Mouse (Mus musculus): ENCODE measurements around the gene Vav1. TPM values are rescaled to one million over a fixed set of nuclear protein-coding genes. Genes with fewer than 3 reads are reported as not detected.
"Not testable (repeated sequence)": the region's sequence is repeated elsewhere in the genome, so short reads cannot be mapped to it uniquely, and the experiment has no call there.

Gene Vav1
- polyA plus RNA-seq, 1 experiment from 2014 or later, result 2.0 TPM

DNA sequence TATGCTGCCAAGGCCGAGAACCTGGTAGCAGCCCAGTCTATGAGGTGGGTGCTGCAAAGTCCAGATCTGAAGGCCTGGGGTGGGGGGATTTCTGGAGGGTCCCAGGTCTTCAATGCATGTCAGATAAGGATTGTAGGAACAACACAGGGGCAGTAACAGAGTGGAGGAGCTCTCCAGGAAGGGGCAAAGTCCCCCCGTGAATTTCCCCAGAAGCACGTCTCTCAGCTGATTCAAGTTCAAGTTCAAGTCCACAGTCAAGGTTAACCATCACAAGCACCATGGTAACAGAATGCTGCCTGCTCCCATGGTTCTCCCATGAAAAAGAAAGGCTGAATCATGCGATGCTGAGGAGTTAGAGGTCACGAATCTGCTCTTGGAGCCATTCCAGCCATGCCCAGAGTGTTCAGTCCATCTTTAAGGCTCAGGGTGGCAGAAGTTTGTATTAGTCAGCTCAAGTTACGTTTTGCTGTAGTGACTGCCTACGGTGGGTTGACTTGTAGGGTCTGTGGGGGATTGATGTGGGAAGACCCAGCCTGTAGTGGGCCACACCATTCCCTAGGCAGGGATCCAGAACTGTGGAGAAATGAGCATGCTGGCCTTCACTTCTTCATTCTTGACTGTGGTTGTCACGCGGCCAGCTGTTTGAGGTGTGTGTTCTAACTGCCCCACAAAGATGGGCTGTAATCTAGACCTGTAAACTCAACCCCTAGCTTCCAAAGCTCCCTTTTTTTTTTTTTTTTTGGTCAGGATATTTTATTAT is 55.3 kb downstream of the Vav1 start:
- Histone ChIP-seq H3K4me1 (no peaks in the 10 kb centered on the region), H3K9me3 (no peaks in the 10 kb centered on the region), H3K27me3 (replicated peaks) (no peaks in the 10 kb centered on the region), H3K36me3 (no peaks in the 10 kb centered on the region), H3K27ac (no peak overlapping the region), H3K4me3 (no peak overlapping the region), H3K4me2 (replicated peaks) (no peak overlapping the region), H3K9ac (no peak overlapping the region)
- 0 out of 2 replicates have a peak, but pooled peaks have one; percentile 26 for ATAC-seq (ENCODE audit: low FRiP score, low read depth)
- 74% methylated on average over 9 of the region's 9 CpGs for WGBS

- ATAC-seq (ENCODE audit: low FRiP score, low read depth), result peak; percentile 49
- no peak overlapping the region for H3K4me2 ChIP-seq (replicated peaks)
- H3K27me3 ChIP-seq (replicated peaks), result no peaks in the 10 kb centered on the region
- no peaks in the 10 kb centered on the region for H3K36me3 ChIP-seq
- no peak overlapping the region for H3K4me3 ChIP-seq
- 8% methylated on average over 16 of the region's 16 CpGs for WGBS
- no peaks in the 10 kb centered on the region for H3K9me3 ChIP-seq
- no peak overlapping the region for H3K9ac ChIP-seq
- no peak overlapping the region for H3K27ac ChIP-seq
- no peaks in the 10 kb centered on the region for H3K4me1 ChIP-seq
Observed at GRCm38 (mm10) chr17:57334761-57335150, 55.9 kb downstream of the Vav1 start.

DNA sequence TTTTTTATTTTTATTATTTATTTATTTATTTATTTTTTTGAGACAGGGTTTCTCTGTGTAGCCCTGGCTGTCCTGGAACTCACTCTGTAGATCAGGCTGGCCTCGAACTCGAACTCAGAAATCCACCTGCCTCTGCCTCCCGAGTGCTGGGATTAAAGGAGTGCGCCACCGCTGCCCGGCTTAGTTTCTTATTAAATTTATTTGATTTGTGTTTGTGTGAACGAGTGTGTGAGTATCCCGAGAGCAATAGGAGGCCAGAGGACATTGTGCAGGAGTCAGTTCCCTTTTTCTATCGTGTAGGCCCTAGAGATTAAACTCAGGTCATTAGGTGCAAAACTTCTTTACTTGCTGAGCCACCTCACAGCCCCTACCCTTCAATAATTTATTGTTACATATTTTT is 56.3 kb downstream of the Vav1 start:
- not testable (repeated sequence) for H3K27me3 ChIP-seq (replicated peaks); H3K9me3 ChIP-seq; H3K9ac ChIP-seq; H3K4me3 ChIP-seq; H3K27ac ChIP-seq; H3K4me2 ChIP-seq (replicated peaks); H3K36me3 ChIP-seq; H3K4me1 ChIP-seq
- ATAC-seq (ENCODE audit: low FRiP score, low read depth), result peak; percentile 57
- WGBS, result 71% methylated on average over 9 of the region's 9 CpGs

- Histone ChIP-seq H3K4me2 (replicated peaks) (peak overlapping the region; percentile 14; the same call in 1 of the 2 replicates), H3K27ac (no peak overlapping the region), H3K9me3 (no peaks in the 10 kb centered on the region), H3K4me3 (no peak overlapping the region), H3K9ac (no peak overlapping the region), H3K36me3 (no peaks in the 10 kb centered on the region), H3K4me1 (no peaks in the 10 kb centered on the region), H3K27me3 (replicated peaks) (no peaks in the 10 kb centered on the region)
- ATAC-seq (ENCODE audit: low FRiP score, low read depth), result peak; percentile 88
- 11% methylated on average over 11 of the region's 11 CpGs for WGBS
Observed at GRCm38 (mm10) chr17:57335673-57336303, 56.9 kb downstream of the Vav1 start.

DNA sequence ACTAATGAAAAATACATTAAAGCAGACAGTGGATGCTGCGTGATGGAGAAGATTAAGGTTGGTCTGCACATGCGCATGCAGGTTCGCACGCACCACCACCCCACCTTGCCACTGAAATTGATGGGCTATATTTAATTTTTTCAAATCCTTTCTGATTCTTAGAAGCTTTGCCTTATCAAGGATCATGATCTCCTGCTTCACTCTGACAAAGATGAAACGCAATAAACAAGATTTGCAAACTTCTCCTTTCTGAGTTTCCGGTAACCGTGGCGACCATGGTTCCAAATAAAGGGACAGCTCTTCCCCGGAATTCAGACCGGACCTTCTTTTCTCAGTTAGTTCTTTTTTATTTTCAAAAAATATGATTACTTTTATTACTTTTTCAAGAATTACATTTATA is 59.1 kb downstream of the Vav1 start:
- WGBS, result 86% methylated on average over 10 of the region's 10 CpGs
- H3K27me3 ChIP-seq (replicated peaks), result no peaks in the 10 kb centered on the region
- no peak overlapping the region for H3K27ac ChIP-seq
- no peak for ATAC-seq (ENCODE audit: low FRiP score, low read depth)
- H3K4me3 ChIP-seq, result no peak overlapping the region
- H3K9ac ChIP-seq, result no peak overlapping the region
- no peak overlapping the region for H3K4me2 ChIP-seq (replicated peaks)
- H3K4me1 ChIP-seq, result no peaks in the 10 kb centered on the region
- no peaks in the 10 kb centered on the region for H3K36me3 ChIP-seq
- no peaks in the 10 kb centered on the region for H3K9me3 ChIP-seq

GRCm38 (mm10) chr17:57339298-57339697 is 60.4 kb downstream of the Vav1 start:
- Histone ChIP-seq H3K4me2 (replicated peaks) (no peak overlapping the region), H3K27me3 (replicated peaks) (no peaks in the 10 kb centered on the region), H3K4me1 (no peaks in the 10 kb centered on the region), H3K27ac (no peak overlapping the region), H3K36me3 (no peaks in the 10 kb centered on the region), H3K9ac (no peak overlapping the region), H3K4me3 (no peak overlapping the region), H3K9me3 (no peaks in the 10 kb centered on the region)
- WGBS, result 82% methylated on average over 9 of the region's 9 CpGs
- no peak for ATAC-seq (ENCODE audit: low FRiP score, low read depth)

DNA sequence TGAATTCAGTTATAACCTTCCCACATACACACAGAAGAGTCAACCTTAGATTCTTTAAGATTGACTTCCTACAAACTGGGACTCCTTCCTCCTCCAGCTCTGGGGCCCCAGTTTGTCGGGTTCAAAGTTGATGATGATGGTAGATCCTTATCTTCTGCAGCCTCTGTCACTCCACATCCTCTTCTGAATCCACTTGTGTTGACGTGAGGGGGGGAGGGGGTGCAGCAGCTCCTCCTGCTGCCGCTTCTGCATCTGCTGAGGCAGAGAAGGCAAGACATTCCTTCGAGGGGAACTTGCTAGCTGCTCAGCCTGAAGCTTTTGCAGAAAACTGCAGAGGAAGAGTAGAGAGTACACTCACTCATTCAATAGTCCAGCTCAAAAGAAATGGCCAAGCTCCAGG is 62.7 kb downstream of the Vav1 start:
- Histone ChIP-seq H3K9me3 (no peaks in the 10 kb centered on the region), H3K4me3 (no peak overlapping the region), H3K9ac (no peak overlapping the region), H3K4me1 (no peaks in the 10 kb centered on the region), H3K27me3 (replicated peaks) (no peaks in the 10 kb centered on the region), H3K27ac (no peak overlapping the region), H3K4me2 (replicated peaks) (no peak overlapping the region), H3K36me3 (no peaks in the 10 kb centered on the region)
- 78% methylated on average over 4 of the region's 4 CpGs for WGBS
- ATAC-seq (ENCODE audit: low FRiP score, low read depth), result no peak

- Histone ChIP-seq H3K27ac (no peak overlapping the region), H3K4me3 (no peak overlapping the region), H3K4me1 (no peaks in the 10 kb centered on the region), H3K9ac (no peak overlapping the region), H3K9me3 (no peaks in the 10 kb centered on the region), H3K4me2 (replicated peaks) (no peak overlapping the region), H3K36me3 (no peaks in the 10 kb centered on the region), H3K27me3 (replicated peaks) (no peaks in the 10 kb centered on the region)
- WGBS, result 82% methylated on average over 2 of the region's 2 CpGs
- ATAC-seq (ENCODE audit: low FRiP score, low read depth), result no peak
Observed at GRCm38 (mm10) chr17:57344029-57344707, 65.3 kb downstream of the Vav1 start.

- H3K4me1 ChIP-seq, result no peaks in the 10 kb centered on the region
- H3K27me3 ChIP-seq (replicated peaks), result no peaks in the 10 kb centered on the region
- no peaks in the 10 kb centered on the region for H3K36me3 ChIP-seq
- no peak overlapping the region for H3K9ac ChIP-seq
- H3K4me2 ChIP-seq (replicated peaks), result no peak overlapping the region
- no peak for ATAC-seq (ENCODE audit: low FRiP score, low read depth)
- H3K9me3 ChIP-seq, result no peaks in the 10 kb centered on the region
- WGBS, result 77% methylated on average over 6 of the region's 6 CpGs
- H3K4me3 ChIP-seq, result no peak overlapping the region
- H3K27ac ChIP-seq, result no peak overlapping the region
Observed at GRCm38 (mm10) chr17:57347017-57347416, 68.1 kb downstream of the Vav1 start.

DNA sequence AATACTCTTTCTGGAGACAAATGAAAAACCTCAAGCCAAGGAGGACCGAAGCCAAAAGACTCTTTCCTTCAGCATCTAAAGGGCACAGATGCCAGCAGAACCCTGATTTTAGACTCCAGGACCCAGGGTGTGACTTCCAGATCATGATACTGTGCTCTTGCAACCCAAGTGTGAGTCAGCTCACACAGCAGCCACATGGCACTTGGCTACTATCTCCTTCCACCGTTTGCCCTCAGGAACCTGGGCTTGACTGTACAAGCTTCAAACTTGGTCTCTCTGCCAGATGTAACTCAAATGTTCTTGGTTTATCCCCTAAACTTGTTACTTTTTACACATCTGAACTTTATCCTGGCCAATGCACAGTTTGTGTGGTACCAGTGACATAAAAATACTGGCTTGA is 68.9 kb downstream of the Vav1 start:
- no peak overlapping the region for H3K27ac ChIP-seq
- H3K36me3 ChIP-seq, result no peaks in the 10 kb centered on the region
- H3K9me3 ChIP-seq, result no peaks in the 10 kb centered on the region
- H3K4me3 ChIP-seq, result no peak overlapping the region
- no peaks in the 10 kb centered on the region for H3K27me3 ChIP-seq (replicated peaks)
- no peaks in the 10 kb centered on the region for H3K4me1 ChIP-seq
- ATAC-seq (ENCODE audit: low FRiP score, low read depth), result no peak
- H3K4me2 ChIP-seq (replicated peaks), result no peak overlapping the region
- WGBS, result 90% methylated on average over 2 of the region's 2 CpGs
- H3K9ac ChIP-seq, result no peak overlapping the region

- no peaks in the 10 kb centered on the region for H3K4me1 ChIP-seq
- no peak overlapping the region for H3K27ac ChIP-seq
- H3K27me3 ChIP-seq (replicated peaks), result no peaks in the 10 kb centered on the region
- H3K4me2 ChIP-seq (replicated peaks), result no peak overlapping the region
- no peak for ATAC-seq (ENCODE audit: low FRiP score, low read depth)
- H3K4me3 ChIP-seq, result no peak overlapping the region
- no peaks in the 10 kb centered on the region for H3K9me3 ChIP-seq
- H3K9ac ChIP-seq, result no peak overlapping the region
- no peaks in the 10 kb centered on the region for H3K36me3 ChIP-seq
- WGBS, result 74% methylated on average over 5 of the region's 5 CpGs
Observed at GRCm38 (mm10) chr17:57349067-57349466, 70.2 kb downstream of the Vav1 start.

DNA sequence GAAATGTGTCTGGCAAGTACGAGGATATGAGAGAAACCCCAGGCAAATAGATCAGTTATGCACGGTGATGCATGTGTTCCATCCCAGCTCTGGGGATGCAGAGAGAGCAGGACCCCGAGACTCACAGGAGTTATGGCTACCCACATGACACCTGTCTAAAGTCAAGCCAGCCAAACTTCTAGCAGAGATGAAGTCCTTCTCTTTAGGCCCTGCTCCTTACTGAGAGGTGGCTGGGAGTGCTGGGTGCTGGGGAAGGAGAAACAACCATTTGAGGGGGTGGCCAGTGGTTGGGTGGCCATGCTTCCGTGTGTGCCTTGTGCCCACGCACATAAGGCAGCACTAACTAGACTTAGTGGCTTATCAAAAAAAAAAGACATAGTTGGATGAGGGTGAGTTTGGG is 71.3 kb downstream of the Vav1 start:
- Histone ChIP-seq H3K27me3 (replicated peaks) (no peaks in the 10 kb centered on the region), H3K4me3 (no peak overlapping the region), H3K36me3 (no peaks in the 10 kb centered on the region), H3K27ac (no peak overlapping the region), H3K4me1 (no peaks in the 10 kb centered on the region), H3K9ac (no peak overlapping the region), H3K4me2 (replicated peaks) (no peak overlapping the region), H3K9me3 (no peaks in the 10 kb centered on the region)
- ATAC-seq (ENCODE audit: low FRiP score, low read depth), result no peak
- 87% methylated on average over 5 of the region's 5 CpGs for WGBS
